Mouse (Mus musculus) stomach, postnatal 0 days (tissue): ENCODE results near the gene Lefty2.

ENCODE experiments used
- CTCF ChIP-seq: IDR thresholded peaks from 2 replicates; pipeline ENCODE4 v1.5.1; 2016; ENCODE audit warnings: antibody characterized with exemption, low read depth, mild to moderate bottlenecking, moderate library complexity
- EP300 ChIP-seq: optimal IDR thresholded peaks from 2 replicates; pipeline ENCODE3; 2016; ENCODE audit warnings: antibody characterized with exemption

- no peak for TF ChIP-seq CTCF
- no peak for TF ChIP-seq EP300
These were observed 48.8 kb downstream of the Lefty2 start for GRCm38 (mm10) chr1:180941726-180942125.
